Mouse (Mus musculus): ENCODE data around the gene Cyp3a59.
"Not testable (repeated sequence)": the region's sequence is repeated elsewhere in the genome, so short reads cannot be mapped to it uniquely, and the experiment has no call there.

Gene Cyp3a59

GRCm38 (mm10) chr5:146078945-146079344 is at the start of gene Cyp3a59:
Gene Cyp3a59 (plus strand): TSS chr5:146079257.
- not testable (repeated sequence) for DNase-seq (ENCODE audit: low read depth)

- no peak for DNase-seq (ENCODE audit: low read depth)
These were observed 9.0 kb upstream of the Cyp3a59 start for GRCm38 (mm10) chr5:146070099-146070498.

GRCm38 (mm10) chr5:146147903-146148302 is 68.8 kb downstream of the Cyp3a59 start:
- DNase-seq (ENCODE audit: low read depth) = no peak

- no peak for DNase-seq (ENCODE audit: low read depth)
These were observed 71.4 kb downstream of the Cyp3a59 start for GRCm38 (mm10) chr5:146150454-146150853.

GRCm38 (mm10) chr5:146158326-146158725 is 79.3 kb downstream of the Cyp3a59 start:
- DNase-seq (ENCODE audit: low read depth) = not testable (repeated sequence)

- DNase-seq (ENCODE audit: low read depth) = not testable (repeated sequence)
These were observed 81.4 kb downstream of the Cyp3a59 start, which contains the start of gene Gm5565 for GRCm38 (mm10) chr5:146160439-146160838. Gene Gm5565 (minus strand): TSS chr5:146160539.

Data from c-Kit-positive CD71-positive TER-119-negative erythroid progenitor cells, embryonic 14.5 days (primary cell).